8 mouse cellular contexts compared by ENCODE assay signal in the genomic region with DNA sequence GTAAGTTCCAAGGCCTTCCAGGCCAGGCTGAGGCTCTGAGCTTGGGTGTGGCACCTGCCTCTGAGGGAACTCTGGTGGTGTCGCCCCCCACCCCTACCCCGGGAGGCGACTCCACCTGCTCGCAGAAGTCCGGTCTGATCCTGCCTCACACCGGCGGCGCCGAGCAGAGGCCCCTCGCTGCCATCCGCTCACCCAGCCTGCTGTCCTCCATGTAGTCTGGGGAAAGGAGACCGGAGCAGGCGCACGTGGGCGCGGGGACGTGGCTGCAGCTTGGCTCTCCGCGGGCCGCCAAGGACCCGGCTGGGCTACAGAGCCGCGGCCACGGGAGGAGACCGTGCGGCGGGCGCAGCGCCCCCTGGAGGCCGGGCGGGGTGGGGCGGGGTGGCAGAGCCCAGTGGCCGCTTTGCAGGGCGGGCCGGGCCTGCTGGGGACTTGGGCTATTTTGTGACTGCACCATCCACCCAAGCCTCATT. TPM values are rescaled to one million over a fixed set of nuclear protein-coding genes. Genes with fewer than 3 reads are reported as not detected.
DNase-seq lines count a peak whose midpoint lies in the region; ATAC-seq lines count a peak whose summit lies in the region.

No protein-coding gene starts in this region.

- H3K27ac ChIP-seq in embryonic facial prominence, embryonic 15.5 days (replicated peaks): no peak overlapping the region
- no peak overlapping the region for H3K27ac ChIP-seq in hindbrain, embryonic 10.5 days
- no peak overlapping the region for H3K27ac ChIP-seq in liver, embryonic 11.5 days (ENCODE audit: low read depth, low read length)

- peak overlapping the region; percentile 59 for H3K4me2 ChIP-seq in embryonic facial prominence, embryonic 15.5 days (replicated peaks)
- H3K4me2 ChIP-seq in liver, embryonic 11.5 days: peak overlapping the region; percentile 81

- peak; percentile 43; the same call in 1 of the 2 replicates for ATAC-seq in embryonic facial prominence, embryonic 15.5 days (ENCODE audit: insufficient number of reproducible peaks, low FRiP score, low TSS enrichment, low read depth)
- ATAC-seq in liver, embryonic 11.5 days (replicated peaks; ENCODE audit: low FRiP score): peak; percentile 68
- 0 out of 2 replicates have a peak, but pooled peaks have one; percentile 22 for ATAC-seq in monocyte, adult 5-6 weeks (replicated peaks; ENCODE audit: insufficient number of reproducible peaks, low FRiP score, low TSS enrichment, poor library complexity, severe bottlenecking)

- H3K4me1 ChIP-seq in embryonic facial prominence, embryonic 15.5 days: peaks cover 16% of the 10 kb centered on the region
- peaks cover 19% of the 10 kb centered on the region for H3K4me1 ChIP-seq in hindbrain, embryonic 10.5 days (replicated peaks)
- 0 out of 2 replicates have a peak, but pooled peaks cover 5% of the 10 kb centered on the region for H3K4me1 ChIP-seq in liver, embryonic 11.5 days (replicated peaks; ENCODE audit: control insufficient read depth, insufficient read depth, low read length)

- H3K36me3 ChIP-seq in embryonic facial prominence, embryonic 15.5 days: no peaks in the 10 kb centered on the region
- no peaks in the 10 kb centered on the region for H3K36me3 ChIP-seq in hindbrain, embryonic 10.5 days
- no peaks in the 10 kb centered on the region for H3K36me3 ChIP-seq in liver, embryonic 11.5 days (ENCODE audit: control insufficient read depth, insufficient read depth, low read length)

- peak; percentile 28 to 61 for DNase-seq in cerebellum, postnatal 25 days
- DNase-seq in cerebellum, adult 9-11 months: no peak
- DNase-seq in Muller cell, postnatal 12 days (ENCODE audit: inconsistent ontology term): peak; percentile 73
- peak; percentile 79 for DNase-seq in hindbrain, embryonic 10.5 days (ENCODE audit: low spot score)
- peak; percentile 71 for DNase-seq in liver, embryonic 11.5 days (ENCODE audit: low spot score)
- DNase-seq in thymus, postnatal 4 days: peak; percentile 69

- no peak overlapping the region for H3K9ac ChIP-seq in embryonic facial prominence, embryonic 15.5 days
- 0 out of 2 replicates have a peak overlapping the region, but pooled peaks have one; percentile 43 for H3K9ac ChIP-seq in liver, embryonic 11.5 days (ENCODE audit: low read depth, low read length)

- H3K4me3 ChIP-seq in embryonic facial prominence, embryonic 15.5 days (replicated peaks): peak overlapping the region; percentile 35
- peak overlapping the region; percentile 47 for H3K4me3 ChIP-seq in hindbrain, embryonic 10.5 days
- H3K4me3 ChIP-seq in liver, embryonic 11.5 days (ENCODE audit: low read depth, low read length): peak overlapping the region; percentile 49

- WGBS in embryonic facial prominence, embryonic 15.5 days: 2% methylated on average over 34 of the region's 35 CpGs
- under 1% methylated on average over 35 of the region's 35 CpGs for WGBS in hindbrain, embryonic 10.5 days
- under 1% methylated on average over 35 of the region's 35 CpGs for WGBS in liver, embryonic 11.5 days

- H3K9me3 ChIP-seq in embryonic facial prominence, embryonic 15.5 days (replicated peaks): no peaks in the 10 kb centered on the region
- no peaks in the 10 kb centered on the region for H3K9me3 ChIP-seq in hindbrain, embryonic 10.5 days
- no peaks in the 10 kb centered on the region for H3K9me3 ChIP-seq in liver, embryonic 11.5 days (ENCODE audit: control insufficient read depth, low read length)

- H3K27me3 ChIP-seq in embryonic facial prominence, embryonic 15.5 days: peaks cover 88% of the 10 kb centered on the region
- H3K27me3 ChIP-seq in hindbrain, embryonic 10.5 days (ENCODE audit: insufficient read depth, poor library complexity, severe bottlenecking): peaks cover 100% of the 10 kb centered on the region
- peaks cover 89% of the 10 kb centered on the region for H3K27me3 ChIP-seq in liver, embryonic 11.5 days (replicated peaks; ENCODE audit: control insufficient read depth, insufficient read depth, low read length)

RNA-seq across cellular contexts. Expression of a gene that starts 6.9 kb away (rescaled TPM):
- polyA plus RNA-seq in embryonic facial prominence, embryonic 15.5 days (2015; fragmentation: Nextera tagmentation; extraction: Ambion mirVana): not detected in 2 replicates
- 2.2 and 4.0 TPM in 2 replicates for polyA plus RNA-seq in hindbrain, embryonic 10.5 days (2016; fragmentation: Nextera tagmentation; extraction: Ambion mirVana)
- polyA plus RNA-seq in liver, embryonic 11.5 days (2014; fragmentation: Nextera tagmentation; extraction: Ambion mirVana): not detected in 2 replicates
- total RNA-seq in monocyte, adult 5-6 weeks (2017): not detected in 3 replicates
